Mouse (Mus musculus) liver, postnatal 0 days (tissue): ENCODE data around the gene Tmem203.

Experiments used
- CTCF ChIP-seq: sonication (generic); IDR thresholded peaks from 2 replicates; pipeline ENCODE4 v1.5.1; 2016; ENCODE audit warnings: antibody characterized with exemption, low read depth
- EP300 ChIP-seq: IDR thresholded peaks from 2 replicates; pipeline ENCODE4 v1.6.1; 2016; ENCODE audit warnings: antibody characterized with exemption, low read depth, mild to moderate bottlenecking

GRCm38 (mm10) chr2:25218445-25218844, 36.8 kb upstream of the Tmem203 start, which contains the start of gene Fam166a:
- no peak for TF ChIP-seq CTCF
- TF ChIP-seq EP300, result no peak
